Mouse (Mus musculus): ENCODE measurements at regions not wholly inside any gene's neighbourhood (a gene's known extent, or its start where the extent isn't known, plus 50 kb on each side); places are given as distances from the start of the nearest gene placed in this dataset.

DNA sequence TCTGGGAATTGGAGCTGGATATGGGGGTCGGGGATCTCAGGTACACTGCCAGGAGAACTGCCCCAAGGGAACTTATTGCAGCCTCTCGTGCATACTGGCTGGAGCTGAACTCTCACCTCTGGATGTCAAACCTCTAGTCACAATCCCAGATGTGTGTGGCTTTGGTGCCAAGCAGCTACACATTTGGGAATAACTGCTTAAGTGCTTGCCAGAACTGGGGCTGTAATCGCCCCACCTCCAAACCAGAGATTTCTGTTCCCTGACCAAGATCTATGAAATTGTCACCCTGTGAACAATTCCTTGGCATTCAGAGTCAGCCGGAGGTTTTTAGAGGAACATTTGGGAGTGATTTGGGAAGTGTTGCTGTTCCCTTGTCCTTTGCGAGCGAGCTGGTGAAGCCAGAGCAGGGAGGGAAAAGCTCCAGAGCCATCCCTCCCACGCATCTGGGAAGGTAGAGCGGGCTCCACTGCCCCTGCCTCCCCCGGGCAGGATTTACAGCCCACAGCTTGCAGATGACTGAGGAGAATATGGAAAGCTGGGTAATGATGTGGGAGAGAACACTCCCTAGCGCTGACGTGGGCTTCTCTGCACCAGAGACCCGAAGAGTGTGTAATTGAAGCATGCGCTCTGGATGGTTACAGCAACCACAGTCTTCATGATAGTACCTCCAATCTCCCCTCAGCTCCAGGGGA, 336.1 kb downstream of the Rps24 start:
- no peak for DNase-seq (ENCODE audit: extremely low spot score in 1 of 2, low spot score in 2 of 2)
- intact Hi-C loops (cut with DNase I): no loop called here

DNA sequence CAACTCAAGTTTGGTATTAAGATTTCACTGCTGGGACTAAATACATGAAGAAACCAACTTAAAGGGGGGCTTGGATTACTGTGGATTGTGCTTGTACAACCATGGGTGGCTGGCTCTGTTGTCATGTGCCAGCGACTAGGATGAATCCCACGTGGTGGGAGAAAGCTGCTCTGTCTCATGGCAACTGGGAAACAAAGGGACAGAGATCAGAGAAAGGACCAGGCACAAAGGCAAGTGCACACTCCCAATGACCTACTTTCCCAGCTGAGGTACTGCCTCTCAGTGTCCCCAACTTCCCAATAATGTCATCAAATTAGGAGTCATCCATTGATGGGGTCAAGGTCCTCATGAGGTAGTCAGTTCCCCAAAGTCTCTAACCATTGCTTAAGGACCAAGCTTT, 337.4 kb downstream of the Rps24 start:
- no peak for DNase-seq (ENCODE audit: extremely low spot score in 1 of 2, low spot score in 2 of 2)
- intact Hi-C loops (cut with DNase I): no loop called here

DNA sequence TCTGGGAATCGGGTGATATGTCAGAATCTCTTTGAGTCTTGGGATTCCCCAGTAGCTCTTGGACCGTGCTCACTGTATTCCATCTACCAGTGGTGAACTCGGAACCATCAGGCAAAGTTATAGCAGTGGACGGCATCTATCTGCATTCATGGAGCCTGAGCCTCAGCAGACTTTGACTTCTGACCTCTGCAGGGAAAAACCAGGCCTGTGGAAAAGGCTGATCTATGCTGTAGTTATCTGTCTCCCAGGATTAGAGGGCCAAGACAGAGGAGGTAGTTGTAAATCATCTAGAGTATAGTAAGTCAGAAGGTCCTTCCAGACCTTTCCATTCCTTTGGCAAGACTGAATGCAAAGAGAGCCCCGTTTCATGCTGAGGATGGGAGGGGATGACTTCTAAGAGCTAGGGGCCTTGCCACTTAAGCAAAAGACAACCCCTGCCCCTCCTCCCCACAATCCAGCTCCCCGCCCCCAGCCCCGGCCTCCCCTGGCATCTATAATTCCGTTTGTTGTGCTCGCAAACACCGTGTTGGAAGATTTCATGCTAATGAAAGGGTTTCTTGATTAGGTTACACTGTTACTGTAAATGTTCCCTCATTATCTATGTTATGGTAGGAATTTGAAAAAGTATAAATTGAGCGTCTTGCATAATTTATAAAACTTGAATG, 338.9 kb downstream of the Rps24 start:
- intact Hi-C loops (cut with DNase I): no loop called here
- DNase-seq (ENCODE audit: extremely low spot score in 1 of 2, low spot score in 2 of 2): no peak

DNA sequence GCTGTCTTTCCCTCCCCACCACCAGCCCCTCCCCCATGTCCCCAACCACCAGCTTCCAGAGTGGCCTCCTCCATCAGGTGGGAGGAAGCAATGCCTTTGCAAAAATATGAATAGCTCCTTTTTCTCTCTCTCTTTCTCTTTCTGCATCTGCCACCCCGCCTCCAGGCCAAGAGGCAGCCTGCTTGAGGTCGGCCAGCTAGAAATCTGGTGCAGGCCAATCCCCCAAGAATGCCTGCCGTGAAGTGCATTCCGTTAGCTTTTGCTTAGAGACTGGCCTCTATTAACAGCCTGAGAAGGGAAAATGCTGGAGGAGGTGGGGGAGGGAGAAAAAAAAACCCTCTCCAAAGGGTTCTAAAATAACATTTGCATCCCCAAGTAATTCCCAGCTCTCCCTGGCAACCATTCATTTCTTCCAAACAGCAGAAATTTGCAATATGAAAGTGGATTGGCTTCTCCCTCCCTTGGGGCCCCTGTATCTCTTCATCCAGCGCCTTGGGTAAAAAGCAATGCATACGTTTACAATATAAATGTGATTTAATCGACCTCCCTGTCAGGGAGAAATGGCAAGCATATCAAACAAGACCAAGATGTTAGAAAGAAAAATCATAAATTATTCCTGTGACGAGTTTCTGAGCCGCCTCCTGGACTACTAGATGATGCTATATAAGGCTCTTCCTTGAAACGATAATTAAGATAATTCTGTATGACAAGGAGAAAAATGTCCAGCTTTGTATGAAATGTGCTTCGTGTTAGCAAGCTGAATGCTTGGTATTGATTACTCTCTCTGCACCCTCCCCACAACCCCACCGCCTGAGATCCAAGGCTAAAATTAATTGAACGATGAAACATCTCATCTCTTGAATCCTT, 339.8 kb downstream of the Rps24 start:
- intact Hi-C loops (cut with DNase I): no loop called here
- peak in 1 of 2 experiments; percentile 51 for DNase-seq (ENCODE audit: extremely low spot score in 1 of 2, low spot score in 2 of 2)

DNA sequence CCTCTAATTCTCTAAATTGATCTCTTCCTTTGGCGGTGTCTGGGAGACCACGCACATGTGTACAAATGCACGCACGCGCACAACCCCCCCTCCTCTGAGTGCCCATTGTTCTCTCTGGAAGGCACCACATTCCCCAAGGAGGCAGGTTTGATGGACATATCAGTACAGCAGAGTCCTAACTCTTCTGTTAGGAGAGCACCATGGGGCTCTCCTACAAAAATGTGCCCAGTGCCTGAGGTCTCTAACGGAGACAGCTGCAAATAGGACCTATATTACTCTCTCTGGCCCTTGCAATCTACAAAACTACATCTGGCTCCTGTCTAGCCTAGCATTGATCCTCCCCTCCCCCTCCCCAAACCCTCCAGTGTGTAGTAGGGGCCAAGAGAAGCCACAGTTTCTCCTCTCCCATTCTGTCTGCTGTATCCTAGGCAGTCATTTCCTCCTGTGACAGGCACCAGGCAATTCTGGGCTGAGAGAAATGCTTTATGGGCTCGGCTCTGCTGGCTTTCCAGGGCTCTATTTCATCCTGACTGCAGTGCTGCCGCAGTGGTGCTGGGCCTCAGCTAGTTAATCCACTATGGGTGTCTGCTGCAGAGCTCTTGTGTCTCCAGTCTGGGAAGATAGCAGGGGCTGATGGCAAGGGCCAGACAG, 340.6 kb downstream of the Rps24 start:
- intact Hi-C loops (cut with DNase I): no loop called here
- peak in 1 of 2 experiments; percentile 42 for DNase-seq (ENCODE audit: extremely low spot score in 1 of 2, low spot score in 2 of 2)

DNA sequence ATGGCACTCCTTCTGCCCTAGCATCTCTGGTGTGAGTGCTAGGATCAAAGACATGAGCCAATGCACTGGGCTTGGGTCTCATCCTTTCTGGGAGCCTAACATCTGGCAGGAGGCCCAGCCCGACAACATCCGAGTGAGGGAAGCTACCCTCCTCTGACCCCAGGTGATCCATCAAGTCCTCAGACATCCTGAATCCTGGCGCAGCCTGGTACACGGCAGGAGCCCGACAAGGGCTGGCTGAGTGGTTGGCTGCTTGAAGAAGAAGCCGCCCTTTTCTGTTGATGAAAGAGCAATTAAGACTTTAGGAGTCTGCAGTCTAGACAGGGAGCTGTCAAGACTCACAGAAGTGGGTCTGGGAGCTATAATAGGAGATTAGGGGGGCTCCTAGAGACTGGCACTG, 342.1 kb downstream of the Rps24 start:
- intact Hi-C loops (cut with DNase I): no loop called here

DNA sequence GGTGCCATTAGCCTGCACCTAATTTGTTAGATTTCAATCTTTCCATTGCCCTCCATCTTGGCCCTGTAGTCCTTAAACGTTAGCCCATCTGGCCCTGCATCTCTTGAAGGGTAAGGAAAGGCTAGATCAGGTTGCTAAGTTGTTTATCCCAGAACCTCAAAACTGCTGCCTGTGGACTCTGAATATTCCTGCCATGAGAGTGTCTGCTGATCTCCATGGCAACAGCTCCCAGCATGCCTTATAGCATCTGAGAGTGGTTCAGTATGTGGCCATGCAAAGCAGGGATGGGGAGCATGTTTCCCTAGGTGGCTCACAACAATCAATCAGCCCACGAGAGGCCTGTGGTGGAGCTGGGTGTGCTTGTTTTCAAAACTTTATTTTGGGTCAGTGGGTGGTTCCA, 346.3 kb downstream of the Rps24 start:
- intact Hi-C loops (cut with DNase I): no loop called here
- DNase-seq (ENCODE audit: extremely low spot score in 1 of 2, low spot score in 2 of 2): no peak

More for the DNA sequence above, 342.1 kb downstream of the Rps24 start:
- no peak for DNase-seq (ENCODE audit: extremely low spot score in 1 of 2, low spot score in 2 of 2)

DNA sequence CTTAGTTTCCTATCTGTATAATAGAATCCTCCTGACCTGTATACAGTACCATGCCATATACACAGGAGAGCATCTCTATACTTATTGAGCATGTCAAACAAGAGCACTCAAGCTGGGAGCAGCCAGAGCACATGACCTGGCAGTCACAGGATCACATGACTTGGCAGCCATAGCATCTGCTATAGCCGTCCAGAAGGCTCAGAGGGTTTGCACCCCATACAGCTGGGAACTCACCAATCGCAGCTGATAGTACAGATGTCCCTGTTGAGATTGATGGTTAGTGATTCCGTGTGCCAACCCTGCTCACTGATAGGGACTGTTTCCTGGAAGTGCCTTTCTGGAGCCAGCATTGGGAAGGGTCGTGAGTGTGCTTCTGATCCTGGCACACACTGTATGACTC, 351.3 kb downstream of the Rps24 start:
- no peak for DNase-seq (ENCODE audit: extremely low spot score in 1 of 2, low spot score in 2 of 2)
- intact Hi-C loops (cut with DNase I): no loop called here

DNA sequence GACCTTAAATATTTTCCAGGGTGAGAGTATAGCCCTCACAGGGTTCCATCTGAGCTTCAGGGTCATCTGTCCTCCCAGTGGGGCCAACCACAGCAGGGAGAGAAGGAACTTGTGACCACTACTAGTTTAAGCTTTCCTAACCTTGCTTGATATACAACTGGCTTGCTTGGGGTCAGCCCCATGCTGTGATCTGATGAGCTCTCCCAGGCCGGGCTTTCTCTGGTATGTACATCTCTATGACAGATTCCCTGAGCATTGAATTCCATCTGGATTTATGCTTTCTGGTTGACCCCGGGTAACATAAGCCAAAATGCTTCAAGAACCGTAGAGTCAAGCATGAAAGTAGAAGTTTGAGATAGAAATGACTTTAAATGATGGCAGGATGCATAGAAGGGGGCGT, 352.1 kb downstream of the Rps24 start:
- DNase-seq (ENCODE audit: extremely low spot score in 1 of 2, low spot score in 2 of 2): no peak
- intact Hi-C loops (cut with DNase I): no loop called here

DNA sequence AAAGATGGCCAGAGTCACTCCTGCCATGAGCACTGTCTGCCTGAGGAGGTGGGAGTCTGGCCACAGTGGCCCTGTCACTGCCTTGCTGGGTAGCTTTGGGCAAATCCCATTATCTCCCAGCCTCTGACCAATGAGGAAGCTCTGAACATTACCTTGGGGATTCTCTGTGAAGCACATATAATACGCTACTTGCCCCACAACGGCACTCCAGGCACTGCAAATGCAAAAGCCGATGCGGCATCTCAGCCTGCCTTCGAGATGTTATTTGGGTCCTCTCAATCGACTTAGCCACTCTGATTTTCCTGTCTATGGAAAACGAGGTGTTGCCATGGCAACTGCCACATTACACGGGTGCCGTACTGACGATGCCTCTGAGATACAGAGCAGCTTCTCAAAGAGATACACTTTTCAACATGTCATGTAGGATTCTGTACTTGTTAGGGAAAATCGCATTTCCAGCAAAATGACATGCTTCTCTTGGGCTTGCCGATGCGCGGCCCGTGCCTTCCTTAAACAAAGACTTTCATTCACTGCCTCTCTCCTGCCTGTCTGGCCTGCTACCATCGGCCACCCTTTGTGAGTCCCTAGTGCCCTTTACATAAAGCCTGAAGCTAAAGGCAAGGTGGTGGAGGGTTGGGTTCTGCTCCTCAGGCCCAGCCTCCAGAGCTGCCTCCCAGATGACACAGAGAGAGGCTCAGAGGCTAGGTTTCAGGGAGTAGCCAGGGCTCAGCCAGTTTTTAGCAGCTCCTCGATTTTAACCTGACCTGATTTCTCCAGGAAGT, 355.0 kb downstream of the Rps24 start:
- intact Hi-C loops (cut with DNase I): loop anchor here (10.0 kb wide), 1 partner anchor 337 kb away; no protein-coding TSS in a partner anchor
- peak; percentile 79 to 89 for DNase-seq (ENCODE audit: extremely low spot score in 1 of 2, low spot score in 2 of 2)

DNA sequence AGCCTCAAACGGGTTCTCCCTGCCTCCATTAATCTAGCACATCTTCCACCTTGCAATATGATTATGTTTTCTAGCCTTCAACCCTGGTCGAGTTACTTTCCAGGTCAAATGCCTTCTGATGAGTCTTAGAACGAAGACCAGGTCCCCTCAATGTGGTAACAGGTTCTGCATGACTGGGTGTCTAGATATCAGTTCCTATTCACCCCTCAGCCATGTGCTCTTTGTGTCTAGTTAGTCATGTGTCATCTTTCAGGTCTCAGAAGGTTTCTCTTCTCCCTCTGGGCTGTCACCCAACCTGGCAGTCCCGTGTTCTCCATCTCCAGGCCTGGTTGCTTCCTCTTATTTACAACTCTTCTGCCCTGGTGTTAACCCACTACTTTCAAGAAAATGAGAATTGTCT, 356.7 kb downstream of the Rps24 start:
- DNase-seq (ENCODE audit: extremely low spot score in 1 of 2, low spot score in 2 of 2): no peak
- intact Hi-C loops (cut with DNase I): loop anchor here (10.0 kb wide), 1 partner anchor 339 kb away; no protein-coding TSS in a partner anchor

DNA sequence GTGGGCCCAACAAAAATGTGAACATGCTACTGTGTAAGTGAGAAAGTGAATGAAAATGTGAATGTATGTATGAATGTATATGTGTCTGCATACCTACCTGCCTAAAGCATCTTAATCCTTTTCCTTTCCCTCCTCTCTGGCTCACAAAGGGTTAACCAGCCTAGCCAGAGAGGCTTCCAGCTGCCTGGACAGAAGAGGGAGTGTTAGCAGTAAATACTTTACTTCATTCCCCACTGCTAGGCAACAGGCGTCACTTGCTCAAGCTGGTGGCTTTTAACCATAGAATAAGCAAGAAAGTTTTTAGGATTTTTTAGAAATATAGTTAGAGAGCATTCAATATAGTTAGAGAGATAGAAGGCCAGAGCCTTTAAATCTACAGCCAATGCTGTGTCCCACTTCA, 363.6 kb downstream of the Rps24 start:
- intact Hi-C loops (cut with DNase I): no loop called here

DNA sequence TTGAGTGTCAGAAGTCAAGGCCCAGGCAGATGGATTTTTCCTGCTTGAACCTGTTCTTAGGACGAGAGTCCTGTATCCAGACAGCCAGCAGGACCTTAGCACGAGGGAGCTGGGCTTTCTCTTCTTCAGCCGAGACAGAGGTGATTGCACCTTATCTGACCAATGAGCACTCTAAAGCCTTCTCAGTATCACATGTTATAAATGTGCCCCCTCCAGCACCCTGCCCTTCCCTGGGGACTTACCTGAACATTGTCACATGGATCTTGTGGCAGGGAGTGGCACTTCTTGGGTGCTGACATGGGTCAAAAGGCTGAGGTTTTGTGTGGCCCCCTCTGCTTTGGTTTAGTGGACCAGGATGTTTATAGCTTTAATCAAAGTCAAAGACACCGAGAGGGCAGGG, 367.5 kb downstream of the Rps24 start:
- intact Hi-C loops (cut with DNase I): no loop called here
- no peak for DNase-seq (ENCODE audit: extremely low spot score in 1 of 2, low spot score in 2 of 2)

More for the DNA sequence above, 363.6 kb downstream of the Rps24 start:
- no peak for DNase-seq (ENCODE audit: extremely low spot score in 1 of 2, low spot score in 2 of 2)

DNA sequence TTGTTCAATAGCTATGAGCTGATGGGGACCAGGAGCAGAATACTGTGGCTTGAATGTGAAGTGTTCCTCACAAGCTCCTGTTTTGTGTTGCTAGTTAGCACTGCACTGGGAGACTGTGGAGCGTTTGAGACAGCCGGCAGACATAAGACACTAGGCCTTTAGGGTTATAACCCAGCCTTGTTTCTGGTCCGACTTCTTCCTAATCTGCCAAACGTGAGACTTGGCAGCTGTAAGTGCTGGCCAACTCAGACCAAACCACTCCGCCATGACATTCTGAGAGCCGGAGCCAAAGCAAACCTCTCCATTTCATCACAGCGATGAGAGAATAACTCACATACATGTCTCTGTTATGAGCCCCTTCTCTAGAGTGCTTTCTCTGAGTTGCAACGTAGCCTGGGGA, 375.2 kb downstream of the Rps24 start:
- peak in 1 of 2 experiments; percentile 4 for DNase-seq (ENCODE audit: extremely low spot score in 1 of 2, low spot score in 2 of 2)
- intact Hi-C loops (cut with DNase I): no loop called here

DNA sequence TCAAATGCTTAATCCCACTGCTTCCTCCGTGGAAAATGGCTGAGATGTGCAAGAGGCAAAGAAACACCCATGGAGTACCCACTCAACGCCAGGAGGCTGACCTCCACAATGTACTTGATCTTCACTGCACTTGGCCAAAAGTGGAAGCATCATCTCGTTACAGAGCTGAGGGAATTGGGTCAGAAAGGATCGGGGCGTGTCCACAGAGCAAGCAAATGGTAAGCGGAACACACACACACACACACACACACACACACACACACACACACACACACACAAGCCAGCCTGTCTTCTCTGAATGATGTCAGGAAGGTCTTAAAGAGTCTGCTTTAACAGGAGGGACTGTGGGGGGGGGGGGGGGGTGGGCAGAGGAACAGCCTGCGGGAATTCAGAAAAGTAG, 375.7 kb downstream of the Rps24 start:
- peak in 1 of 2 experiments; percentile 9 for DNase-seq (ENCODE audit: extremely low spot score in 1 of 2, low spot score in 2 of 2)
- intact Hi-C loops (cut with DNase I): no loop called here

DNA sequence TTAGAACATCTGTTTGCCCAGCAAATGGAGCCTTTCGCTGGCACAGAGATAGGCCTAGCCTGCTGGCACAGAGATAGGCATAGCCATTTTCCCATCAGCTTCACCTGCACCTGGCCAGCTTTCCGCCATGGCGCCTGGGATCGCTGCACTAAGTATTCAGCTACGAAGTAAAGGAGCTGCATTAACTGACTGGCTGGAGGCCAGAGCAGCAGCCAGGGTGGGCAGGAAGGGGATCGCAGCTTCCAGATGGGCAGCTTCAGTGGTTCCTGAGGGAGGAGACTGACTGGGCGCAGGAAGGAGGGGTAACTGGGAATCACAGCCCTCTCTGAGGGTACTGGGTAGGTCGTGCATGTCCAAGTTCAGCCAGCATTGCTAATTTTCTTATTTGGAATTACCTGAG, 376.2 kb downstream of the Rps24 start:
- DNase-seq (ENCODE audit: extremely low spot score in 1 of 2, low spot score in 2 of 2): peak in 1 of 2 experiments; percentile 26
- intact Hi-C loops (cut with DNase I): no loop called here

DNA sequence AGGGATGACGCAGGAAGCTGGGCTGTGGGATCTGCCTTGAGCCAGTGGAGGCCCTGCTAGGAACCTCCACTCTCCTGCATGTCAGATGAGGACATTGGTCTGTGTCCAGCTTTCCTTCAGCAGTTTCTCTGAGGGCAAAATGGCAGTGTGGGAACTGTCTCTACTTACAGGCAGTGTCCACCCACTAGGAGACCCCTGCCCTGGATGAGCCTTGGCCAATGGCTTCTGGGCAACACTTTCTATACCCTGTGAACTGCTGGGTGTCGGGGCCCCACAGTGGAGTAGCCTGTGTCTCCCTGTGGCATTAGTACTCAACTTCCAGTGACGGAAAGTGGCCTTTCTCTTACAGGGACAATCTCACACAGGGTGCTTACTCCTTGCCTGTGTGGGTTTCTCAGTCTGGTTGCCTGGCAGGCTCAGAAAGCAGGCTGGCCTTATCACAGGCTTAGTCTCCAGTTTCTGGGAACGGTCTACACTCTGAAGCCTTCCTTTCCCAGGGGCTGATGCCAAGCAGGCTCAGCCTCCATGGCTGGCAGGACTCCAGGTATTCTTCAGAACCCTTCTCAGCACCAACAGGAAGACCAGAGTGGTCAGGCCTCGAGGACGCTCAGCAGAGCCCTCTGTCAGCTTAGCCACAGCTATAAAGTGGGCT, 378.8 kb downstream of the Rps24 start:
- DNase-seq (ENCODE audit: extremely low spot score in 1 of 2, low spot score in 2 of 2): peak; percentile 48 to 50
- intact Hi-C loops (cut with DNase I): no loop called here

DNA sequence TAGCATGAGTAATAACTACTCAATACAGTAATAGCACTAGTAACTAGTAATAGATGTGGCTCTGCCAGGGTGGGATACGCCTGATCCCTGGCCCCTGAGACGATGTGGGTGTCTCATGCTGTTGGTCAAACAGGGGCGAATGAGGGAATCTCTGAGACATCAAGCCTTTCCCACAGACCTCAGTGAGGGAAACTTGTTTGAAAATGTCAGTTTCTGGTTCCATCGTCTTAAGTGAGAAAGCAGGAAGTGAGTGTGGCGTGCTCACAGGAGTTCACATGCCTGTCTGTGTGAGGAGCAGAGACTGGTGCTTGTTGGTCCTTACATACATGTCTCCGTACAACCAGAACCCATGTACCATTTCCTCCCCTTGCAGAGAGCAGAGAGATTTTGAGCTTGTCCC, 380.9 kb downstream of the Rps24 start:
- intact Hi-C loops (cut with DNase I): no loop called here
- no peak for DNase-seq (ENCODE audit: extremely low spot score in 1 of 2, low spot score in 2 of 2)
